In the genomic region with DNA sequence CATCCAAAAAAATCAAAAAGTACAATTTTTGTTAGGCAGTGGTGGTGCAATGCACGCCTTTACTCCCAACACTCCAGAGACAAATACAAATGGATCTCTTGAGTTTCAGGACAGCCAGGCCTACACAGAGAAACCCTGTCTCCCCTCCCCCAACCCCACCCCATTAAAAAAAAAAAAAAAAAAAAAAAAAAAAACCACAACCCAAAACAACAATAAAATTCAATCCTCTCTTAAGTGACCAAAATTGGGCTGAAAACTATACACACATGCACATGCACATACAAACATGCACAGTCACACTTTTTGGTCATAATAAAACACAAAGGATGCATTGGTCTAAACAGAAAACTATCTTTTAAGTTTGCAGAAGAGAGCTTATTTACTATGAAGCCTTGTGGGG, we compare ENCODE assay signal across 13 mouse cellular contexts. TPM values are rescaled to one million over a fixed set of nuclear protein-coding genes. Genes with fewer than 3 reads are reported as not detected.
DNase-seq lines count a peak whose midpoint lies in the region; ATAC-seq and TF ChIP-seq lines count a peak whose summit lies in the region.
"Had no signal": no experiment of that assay in that cellular context is flagged by ENCODE, and none has a peak within 500 bp of the region (broad histone marks: within the 10 kb centered on the region; RNA-seq: fewer than 3 reads in every experiment).

No protein-coding gene starts in this region.

- TF ChIP-seq POLR2A in heart, adult 2 months (IDR thresholded peaks at IDR 0.05; ENCODE audit: insufficient read depth, low read depth, low read length) = no peak

- H3K27me3 ChIP-seq in heart, adult 2 months (ENCODE audit: control insufficient read depth, insufficient read depth, low read length) = no peaks in the 10 kb centered on the region
- no peaks in the 10 kb centered on the region for H3K27me3 ChIP-seq in hindbrain, embryonic 13.5 days
- no peaks in the 10 kb centered on the region for H3K27me3 ChIP-seq in hindbrain, embryonic 10.5 days (ENCODE audit: insufficient read depth, poor library complexity, severe bottlenecking)
- no peaks in the 10 kb centered on the region for H3K27me3 ChIP-seq in midbrain, embryonic 14.5 days (ENCODE audit: control insufficient read depth, insufficient read depth, low read length)

- DNase-seq in heart, adult 2 months = no peak
- no peak for DNase-seq in heart, adult 11 months
- DNase-seq in hindbrain, embryonic 10.5 days (ENCODE audit: low spot score) = no peak
- DNase-seq in ES-E14 (ENCODE audit: low read depth, low spot score) = no peak
- no peak for DNase-seq in midbrain, embryonic 14.5 days
- DNase-seq in kidney, adult 11 months = no peak
- DNase-seq: adrenal gland, postnatal 36 days; cerebellum, postnatal 25 days; gastrocnemius, postnatal 10 days; liver; right cerebral cortex, adult 18-20 months had no signal

- intact Hi-C loops in heart, adult 2 months (cut with DNase I) = loop anchor here (10.0 kb wide), 2 partner anchors 85 to 1145 kb away; no protein-coding TSS in a partner anchor

- WGBS in heart, adult 2 months = 28% methylated on average over 1 of the region's 1 CpGs
- WGBS in hindbrain, embryonic 13.5 days = 34% methylated on average over 1 of the region's 1 CpGs
- WGBS in hindbrain, embryonic 10.5 days = 81% methylated on average over 1 of the region's 1 CpGs
- 66% methylated on average over 1 of the region's 1 CpGs for WGBS in midbrain, embryonic 14.5 days

- peak overlapping the region; percentile 96 for H3K27ac ChIP-seq in heart, adult 2 months
- no peak overlapping the region for H3K27ac ChIP-seq in hindbrain, embryonic 13.5 days
- H3K27ac ChIP-seq in hindbrain, embryonic 10.5 days = no peak overlapping the region
- no peak overlapping the region for H3K27ac ChIP-seq in ES-E14 (ENCODE audit: insufficient read depth, low read depth, low read length, poor library complexity, severe bottlenecking)
- no peak overlapping the region for H3K27ac ChIP-seq in midbrain, embryonic 14.5 days (replicated peaks; ENCODE audit: low read depth, low read length)

- no peak overlapping the region for H3K9ac ChIP-seq in heart, adult 2 months (ENCODE audit: low read depth, low read length)
- no peak overlapping the region for H3K9ac ChIP-seq in hindbrain, embryonic 13.5 days
- no peak overlapping the region for H3K9ac ChIP-seq in ES-E14 (ENCODE audit: insufficient read depth, low read depth, low read length, poor library complexity, severe bottlenecking)
- H3K9ac ChIP-seq in midbrain, embryonic 14.5 days (replicated peaks; ENCODE audit: low read length) = no peak overlapping the region

- no peak for TF ChIP-seq CTCF in heart, adult 2 months (IDR thresholded peaks at IDR 0.05)

- peak overlapping the region; percentile 46 for H3K4me2 ChIP-seq in hindbrain, embryonic 13.5 days
- H3K4me2 ChIP-seq in midbrain, embryonic 14.5 days (ENCODE audit: low read length) = peak overlapping the region; percentile 37

- TF ChIP-seq EP300 in heart, adult 2 months (IDR thresholded peaks at IDR 0.05; ENCODE audit: insufficient read depth, low read depth, low read length) = no peak

- no peak for ATAC-seq in hindbrain, embryonic 13.5 days (ENCODE audit: low FRiP score)
- ATAC-seq in midbrain, embryonic 14.5 days (ENCODE audit: low FRiP score, low TSS enrichment) = no peak
- ATAC-seq: inflammation-experienced regulatory T-cells, adult 6 months had no signal

- peak overlapping the region; percentile 13; the same call in 1 of the 2 replicates for H3K4me3 ChIP-seq in heart, adult 2 months
- H3K4me3 ChIP-seq in hindbrain, embryonic 13.5 days = no peak overlapping the region
- H3K4me3 ChIP-seq in hindbrain, embryonic 10.5 days = no peak overlapping the region
- H3K4me3 ChIP-seq in ES-E14 (ENCODE audit: insufficient read depth in 1 of 2, low read depth in 1 of 2, low read length in 2 of 2, poor library complexity in 1 of 2, severe bottlenecking in 1 of 2) = no peak overlapping the region
- H3K4me3 ChIP-seq in midbrain, embryonic 14.5 days (replicated peaks; ENCODE audit: low read depth, low read length) = no peak overlapping the region

- peaks cover 25% of the 10 kb centered on the region for H3K4me1 ChIP-seq in heart, adult 2 months (ENCODE audit: control insufficient read depth, insufficient read depth, low read length)
- peaks cover 31% of the 10 kb centered on the region for H3K4me1 ChIP-seq in hindbrain, embryonic 13.5 days (replicated peaks)
- peaks cover 48% of the 10 kb centered on the region for H3K4me1 ChIP-seq in hindbrain, embryonic 10.5 days (replicated peaks)
- peaks cover 4 to 9% of the 10 kb centered on the region in 2 experiments; a peak in 3 of 4 replicates for H3K4me1 ChIP-seq in ES-E14 (ENCODE audit: control insufficient read depth in 2 of 2, insufficient read depth in 2 of 2, low read length in 2 of 2, poor library complexity in 1 of 2)
- H3K4me1 ChIP-seq in midbrain, embryonic 14.5 days (ENCODE audit: control insufficient read depth, insufficient read depth, low read length) = peaks cover 27% of the 10 kb centered on the region

- in situ Hi-C loops in ES-E14 (cut with MboI; ENCODE audit: low sequenced_read_pairs in 2 of 2, unreplicated experiment in 2 of 2) = no loop called here

- H3K36me3 ChIP-seq in heart, adult 2 months (ENCODE audit: control insufficient read depth, insufficient read depth, low read length) = peaks cover 50% of the 10 kb centered on the region
- H3K36me3 ChIP-seq in hindbrain, embryonic 13.5 days = no peaks in the 10 kb centered on the region
- H3K36me3 ChIP-seq in hindbrain, embryonic 10.5 days = peaks cover 11% of the 10 kb centered on the region
- H3K36me3 ChIP-seq in ES-E14 (ENCODE audit: control insufficient read depth, insufficient read depth, low read length, poor library complexity, severe bottlenecking) = no peaks in the 10 kb centered on the region
- no peaks in the 10 kb centered on the region for H3K36me3 ChIP-seq in midbrain, embryonic 14.5 days (ENCODE audit: control insufficient read depth, insufficient read depth, low read length)

- H3K79me2 ChIP-seq in heart, adult 2 months (replicated peaks; ENCODE audit: control insufficient read depth, insufficient read depth, low read length) = peaks cover 2% of the 10 kb centered on the region

- H3K9me3 ChIP-seq in hindbrain, embryonic 13.5 days = no peaks in the 10 kb centered on the region
- no peaks in the 10 kb centered on the region for H3K9me3 ChIP-seq in hindbrain, embryonic 10.5 days
- no peaks in the 10 kb centered on the region for H3K9me3 ChIP-seq in ES-E14 (ENCODE audit: control insufficient read depth, insufficient read depth, low read depth, low read length)
- H3K9me3 ChIP-seq in midbrain, embryonic 14.5 days (ENCODE audit: control insufficient read depth, low read length) = no peaks in the 10 kb centered on the region

TF ChIP-seq in ES-E14, 5 proteins besides CTCF, POLR2A, EP300 and RAD21:
- no peak for TF ChIP-seq HCFC1 (IDR thresholded peaks at IDR 0.05; ENCODE audit: borderline replicate concordance, insufficient read depth, low read length)
- TF ChIP-seq ZC3H11A (IDR thresholded peaks at IDR 0.05; ENCODE audit: borderline replicate concordance, low read depth, low read length) = no peak
- peak; percentile 86 for TF ChIP-seq ZNF384 (IDR thresholded peaks at IDR 0.05; ENCODE audit: low read depth, low read length)
- TF ChIP-seq CHD2 (IDR thresholded peaks at IDR 0.05; ENCODE audit: low read depth, low read length) = no peak
- TF ChIP-seq MAFK (IDR thresholded peaks at IDR 0.05; ENCODE audit: insufficient read depth, low read depth, low read length) = no peak

RNA-seq across cellular contexts. Expression of a gene that starts 9.6 kb away (rescaled TPM):
- total RNA-seq in heart, adult 2 months (2021) = 100 to 1,000 TPM; 469 to 514 TPM
- 342 and 549 TPM in 2 replicates for polyA plus RNA-seq in heart, adult 2 months (2012; rRNA removed)
- 47.6 and 52.5 TPM in 2 replicates for polyA plus RNA-seq in hindbrain, embryonic 13.5 days (2015; fragmentation: Nextera tagmentation; extraction: Ambion mirVana)
- polyA plus RNA-seq in hindbrain, embryonic 10.5 days (2016; fragmentation: Nextera tagmentation; extraction: Ambion mirVana) = 34.6 and 41.4 TPM in 2 replicates
- total RNA-seq in ES-E14 (2012; rRNA removed) = 129 and 184 TPM in 2 replicates
- 52.9 and 62.8 TPM in 2 replicates for polyA plus RNA-seq in midbrain, embryonic 14.5 days (2014; fragmentation: Nextera tagmentation; extraction: Ambion mirVana)
